Comparison of ENCODE assay signal across 17 mouse cellular contexts in the genomic region with DNA sequence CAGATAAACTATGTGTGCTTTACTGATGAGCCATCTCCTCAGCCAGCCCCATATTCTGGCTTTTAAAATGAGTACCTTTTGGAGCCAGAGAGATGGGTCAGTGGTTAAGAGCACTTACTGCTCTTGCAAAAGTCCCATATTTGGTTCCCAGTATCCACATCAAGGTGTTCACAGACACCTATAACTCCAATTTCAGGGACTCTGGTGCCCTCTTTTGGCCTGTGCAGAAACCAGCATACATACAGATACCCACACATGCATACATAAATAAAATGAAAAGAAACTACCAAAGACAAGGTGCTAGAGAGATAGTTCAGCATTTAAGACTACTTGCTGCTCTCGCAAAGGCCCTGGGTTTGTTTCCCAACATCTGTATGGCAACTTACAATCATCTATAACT. TPM values are rescaled to one million over a fixed set of nuclear protein-coding genes. Genes with fewer than 3 reads are reported as not detected.
DNase-seq lines count a peak whose midpoint lies in the region; TF ChIP-seq lines count a peak whose summit lies in the region.
"Had no signal": no experiment of that assay in that cellular context is flagged by ENCODE, and none has a peak within 500 bp of the region (broad histone marks: within the 10 kb centered on the region; RNA-seq: fewer than 3 reads in every experiment).

No protein-coding gene starts in this region.

- intact Hi-C loops in left cerebral cortex, adult 2 months (cut with DNase I) = loop anchor here (5.0 kb wide), 1 partner anchor 77 kb away; no protein-coding TSS in a partner anchor

- TF ChIP-seq CTCF in left cerebral cortex, adult 2 months (IDR thresholded peaks at IDR 0.05) = peak; percentile 25

- peak; percentile 10 for DNase-seq in embryo, embryonic 11 days
- DNase-seq in embryo, embryonic 10 days (ENCODE audit: low spot score) = no peak
- no peak for DNase-seq in left cerebral cortex, adult 2 months (ENCODE audit: extremely low spot score in 1 of 2, low spot score in 2 of 2)
- no peak for DNase-seq in left cerebral cortex, adult 11 months (ENCODE audit: low spot score)
- DNase-seq in 3T3-L1 (ENCODE audit: low read depth, low spot score) = peak; percentile 12
- DNase-seq in c-Kit-negative CD71-positive TER-119-positive erythroid progenitor cells, embryonic 14.5 days (ENCODE audit: low read depth, low spot score) = peak; percentile 9
- DNase-seq in B cell, adult 2 months = no peak
- DNase-seq in right cerebral cortex, postnatal 10 days (ENCODE audit: low spot score in 2 of 2) = no peak
- DNase-seq: cerebellum, adult 8-10 months; lung, postnatal 10 days; right cerebral cortex, postnatal 25 days; thymus, adult 2 months had no signal

- H3K27ac ChIP-seq in left cerebral cortex, adult 2 months = no peak overlapping the region
- H3K27ac ChIP-seq: embryonic facial prominence, embryonic 12.5 days; forebrain, embryonic 10.5 days; heart, embryonic 15.5 days; limb, embryonic 12.5 days had no signal

- H3K4me3 ChIP-seq in left cerebral cortex, adult 2 months = no peak overlapping the region
- H3K4me3 ChIP-seq: embryonic facial prominence, embryonic 12.5 days; forebrain, embryonic 10.5 days; heart, embryonic 15.5 days; hindbrain, embryonic 15.5 days; limb, embryonic 12.5 days had no signal

RNA-seq across cellular contexts. Expression of a gene that starts 46.1 kb away (rescaled TPM):
- 10 to 100 TPM; 20.9 to 25.5 TPM for total RNA-seq in left cerebral cortex, adult 2 months (2021)

RNA-seq across cellular contexts. Expression of a gene that starts 48.4 kb away (rescaled TPM):
- total RNA-seq in left cerebral cortex, adult 2 months (2021) = 10 to 100 TPM; 27.5 to 28.2 TPM

Comparison
In these comparisons a context has a peak if more than half of its experiments do, and no peak if none do; other contexts are left out.
1. DNase-seq: peak in embryo, embryonic 11 days (single experiment), 3T3-L1 (single experiment) and c-Kit-negative CD71-positive TER-119-positive erythroid progenitor cells, embryonic 14.5 days (single experiment); none in embryo, embryonic 10 days (single experiment), left cerebral cortex, adult 2 months (0 of 2), left cerebral cortex, adult 11 months (single experiment), B cell, adult 2 months (0 of 2) and right cerebral cortex, postnatal 10 days (0 of 2).